Mouse (Mus musculus) retina, embryonic 14.5 days (tissue): ENCODE measurements around the gene Nrxn3.

ENCODE experiments used
- DNase-seq: peaks from one replicate; pipeline ENCODE4 v3.0.0-alpha.2; 2015; ENCODE audit warnings: low spot score

Nrxn3 gene

GRCm38 (mm10) chr12:88931713-88932112 lies 209.0 kb downstream of the Nrxn3 start:
- no peak for DNase-seq

GRCm38 (mm10) chr12:88939679-88940078 lies 217.0 kb downstream of the Nrxn3 start:
- no peak for DNase-seq

DNA sequence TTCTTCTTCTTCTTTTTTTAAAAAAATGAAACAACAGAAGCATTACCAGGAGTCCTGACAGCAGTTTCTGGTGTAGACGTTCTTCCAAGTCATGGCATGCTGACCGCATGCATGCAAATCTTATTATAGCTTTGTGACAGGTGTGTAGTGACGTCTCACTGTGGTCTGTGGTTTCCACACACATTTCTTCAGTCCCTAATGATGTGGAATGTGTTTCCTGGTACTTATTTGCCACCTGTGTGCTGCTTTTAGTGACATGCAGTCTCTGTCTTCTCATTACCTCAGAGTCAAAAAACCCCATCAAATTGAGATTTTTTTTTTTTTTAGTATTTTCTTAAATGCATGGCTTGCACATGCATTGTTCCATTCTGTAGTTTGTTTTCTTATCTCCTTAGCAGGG lies 222.3 kb downstream of the Nrxn3 start:
- DNase-seq, result no peak

DNA sequence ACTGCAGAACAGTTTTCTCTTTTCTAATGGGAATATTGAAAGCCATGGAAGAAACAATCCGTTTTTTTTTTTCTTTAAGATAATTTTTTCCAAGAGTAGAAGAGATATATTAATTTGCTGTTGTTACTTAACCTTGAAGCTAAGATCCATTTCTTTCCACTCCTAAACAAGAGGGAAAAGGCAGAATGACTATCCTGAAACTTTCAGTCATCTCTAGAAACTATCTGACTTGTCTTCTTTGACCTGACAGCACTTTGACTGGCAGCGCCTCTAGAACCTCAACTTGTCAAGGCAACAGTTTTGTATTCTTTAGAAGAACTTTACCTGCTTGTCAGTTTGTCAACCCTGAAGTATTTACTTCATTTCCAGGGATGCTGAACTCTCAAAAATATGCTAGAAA lies 227.2 kb downstream of the Nrxn3 start:
- DNase-seq, result no peak

- DNase-seq, result no peak
These were observed 230.4 kb downstream of the Nrxn3 start for GRCm38 (mm10) chr12:88952937-88953600.

DNA sequence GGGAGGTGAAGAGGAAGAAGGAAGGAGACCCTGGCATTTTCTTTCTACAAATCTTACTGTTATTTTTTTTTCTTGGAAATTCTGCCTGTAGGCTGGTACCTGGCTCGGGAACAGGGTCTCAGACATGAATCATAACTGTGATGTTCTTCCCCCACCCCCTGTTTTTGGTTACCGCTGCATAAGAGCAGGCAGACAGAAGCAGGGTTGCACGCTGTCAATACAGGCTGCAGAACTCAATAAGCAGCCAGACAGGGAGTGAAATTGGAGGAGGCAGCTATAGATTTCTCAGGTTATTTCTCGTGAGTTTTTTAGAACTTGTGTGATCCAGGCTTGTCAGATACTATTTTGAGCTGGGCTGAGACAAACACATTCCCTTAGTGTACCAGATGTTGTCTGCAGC lies 231.1 kb downstream of the Nrxn3 start:
- DNase-seq, result no peak

DNA sequence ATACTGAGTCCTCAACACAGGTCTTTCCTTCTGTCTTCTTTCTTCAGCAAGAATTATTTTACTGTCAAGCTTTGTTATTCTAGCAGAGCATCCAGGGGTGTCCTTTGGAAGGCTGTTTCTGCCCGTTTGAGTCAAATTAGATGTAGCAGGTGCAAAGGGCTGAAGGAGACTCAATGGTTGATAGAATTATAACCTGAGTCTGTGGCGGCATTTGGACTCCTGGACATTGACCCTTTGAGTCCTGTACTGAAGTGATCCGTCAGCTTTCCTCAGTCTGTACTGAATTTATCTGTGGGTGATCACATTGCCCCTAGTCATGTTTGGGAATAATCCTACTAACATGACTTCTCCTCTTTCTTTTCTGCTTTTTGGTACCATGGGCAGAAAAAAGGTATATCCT lies 234.8 kb downstream of the Nrxn3 start:
- DNase-seq, result no peak

DNA sequence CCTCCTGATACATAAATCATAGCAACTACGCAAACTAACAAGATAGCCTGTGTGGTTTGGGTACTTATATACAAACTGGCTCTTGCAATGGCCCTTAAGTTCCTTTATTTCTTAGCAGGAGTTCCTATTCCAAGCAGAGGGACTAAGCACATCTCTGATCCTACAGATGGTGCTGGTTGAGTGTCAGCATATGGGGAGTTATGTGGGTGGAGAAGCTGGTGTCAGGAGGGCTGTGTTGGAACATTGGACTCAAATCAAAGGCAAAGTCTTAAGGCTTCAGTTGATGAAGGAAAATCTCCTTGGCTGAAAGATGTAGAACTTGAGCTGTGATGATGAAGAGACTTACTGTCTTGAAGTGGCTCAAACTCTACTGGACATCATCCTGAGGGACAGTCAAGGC lies 238.1 kb downstream of the Nrxn3 start:
- DNase-seq, result no peak

GRCm38 (mm10) chr12:88966329-88966728 lies 243.7 kb downstream of the Nrxn3 start:
- DNase-seq, result no peak

DNA sequence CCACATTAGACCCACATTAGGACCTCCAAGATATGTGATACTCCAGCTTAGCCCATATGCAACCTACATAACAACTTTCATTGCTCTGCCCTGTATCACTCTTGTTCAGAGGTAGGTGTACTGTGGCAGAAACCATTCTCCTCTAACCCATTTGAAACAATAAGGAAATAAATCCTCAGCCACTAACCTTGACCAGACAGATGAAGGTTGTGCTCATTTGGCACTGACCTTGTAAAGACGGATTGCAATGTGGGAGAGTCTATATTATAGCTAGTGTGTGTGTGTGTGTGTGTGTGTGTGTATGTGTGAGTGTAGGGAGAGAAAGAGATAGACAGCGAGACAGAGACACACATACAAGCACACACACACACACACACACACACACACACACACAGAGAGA lies 253.9 kb downstream of the Nrxn3 start:
- no peak for DNase-seq

GRCm38 (mm10) chr12:88983688-88984330 lies 261.1 kb downstream of the Nrxn3 start:
- peak; percentile 25 for DNase-seq

DNA sequence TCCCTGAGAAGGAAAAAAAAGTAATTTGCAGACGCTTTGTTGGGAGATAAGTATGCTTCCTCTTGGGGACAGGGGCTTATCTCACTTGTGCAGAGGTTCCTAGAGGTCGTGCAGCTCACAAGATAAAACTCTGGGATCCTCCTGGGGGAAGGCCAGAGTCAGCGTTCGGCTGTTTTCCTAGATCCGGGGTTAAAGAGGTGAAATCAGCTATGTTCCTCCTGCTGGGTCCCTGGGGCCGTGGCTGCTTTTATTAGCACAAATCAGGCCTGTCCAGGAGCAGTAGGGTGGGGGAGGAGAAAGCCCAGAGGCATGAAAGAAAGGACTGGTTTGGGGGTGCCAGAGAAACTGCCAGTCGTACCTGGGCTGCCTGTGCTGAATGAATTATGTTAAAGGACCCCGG lies 261.7 kb downstream of the Nrxn3 start:
- peak; percentile 17 for DNase-seq

- no peak for DNase-seq
These were observed 262.1 kb downstream of the Nrxn3 start for GRCm38 (mm10) chr12:88984804-88985203.

GRCm38 (mm10) chr12:88987046-88987445 lies 264.4 kb downstream of the Nrxn3 start:
- peak; percentile 71 for DNase-seq

DNA sequence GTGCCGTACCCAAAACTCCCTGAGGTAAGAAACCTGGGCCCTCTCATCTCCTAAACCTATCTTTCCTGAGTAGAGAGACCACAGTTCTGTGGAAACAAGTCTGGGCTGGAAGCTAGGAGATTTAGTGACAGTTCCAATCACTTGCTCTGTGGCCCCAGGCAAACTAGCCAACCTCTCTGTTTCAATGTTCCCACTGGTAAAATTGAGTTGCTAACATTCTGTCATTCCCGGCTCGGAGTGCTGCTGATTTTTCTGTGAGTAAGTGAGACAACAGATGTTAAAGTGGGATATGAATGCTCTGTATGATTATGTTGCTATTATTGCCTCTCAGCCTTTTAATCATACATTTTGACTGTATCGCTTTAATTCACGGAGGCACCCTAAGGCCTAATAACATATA lies 268.1 kb downstream of the Nrxn3 start:
- DNase-seq, result no peak

GRCm38 (mm10) chr12:88992141-88992540 lies 269.5 kb downstream of the Nrxn3 start:
- peak; percentile 89 for DNase-seq

GRCm38 (mm10) chr12:88993788-88994187 lies 271.1 kb downstream of the Nrxn3 start:
- no peak for DNase-seq

DNA sequence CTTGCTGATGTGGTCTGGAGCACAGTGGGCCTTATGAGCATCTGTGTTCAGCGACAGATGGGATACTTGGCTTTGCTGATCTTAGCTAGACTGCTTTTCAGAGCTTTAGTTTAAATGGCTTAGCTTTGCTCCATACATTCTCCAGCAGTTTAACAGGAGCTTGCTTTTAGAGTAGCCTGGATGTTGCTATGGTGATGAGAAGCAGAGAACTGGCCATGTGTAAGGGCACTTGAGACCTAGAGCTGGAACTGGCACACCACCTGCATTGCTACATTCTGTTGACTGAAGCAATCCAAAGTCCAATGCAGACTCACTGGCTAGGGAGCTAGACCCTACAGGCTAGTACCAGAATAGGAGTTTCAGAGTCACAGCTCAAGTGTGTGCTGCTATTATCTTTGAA lies 293.8 kb downstream of the Nrxn3 start:
- DNase-seq, result peak; percentile 19

- DNase-seq, result no peak
These were observed 302.5 kb downstream of the Nrxn3 start for GRCm38 (mm10) chr12:89025180-89025579.

- no peak for DNase-seq
These were observed 313.4 kb downstream of the Nrxn3 start for GRCm38 (mm10) chr12:89035984-89036618.

DNA sequence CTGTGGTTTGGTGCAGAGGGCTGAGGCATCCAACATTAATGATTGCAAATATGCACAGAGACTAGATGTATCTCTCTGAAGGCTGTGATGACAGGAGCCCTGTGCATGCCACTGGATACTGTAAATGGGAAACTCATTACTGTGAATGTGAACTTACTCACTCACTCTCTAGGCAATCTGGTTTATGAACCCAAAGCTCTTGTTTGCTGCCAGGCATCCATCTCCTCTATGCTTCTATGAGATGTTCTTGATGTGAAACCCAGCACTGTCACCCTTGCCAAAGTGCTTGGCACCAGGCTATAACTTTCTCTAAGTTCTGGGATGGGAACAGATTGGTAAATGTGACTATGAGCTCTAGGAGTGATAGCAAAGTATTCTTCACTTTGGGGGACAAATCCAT lies 317.5 kb downstream of the Nrxn3 start:
- no peak for DNase-seq

GRCm38 (mm10) chr12:89041429-89042107 lies 318.9 kb downstream of the Nrxn3 start:
- DNase-seq, result peak; percentile 85

GRCm38 (mm10) chr12:89049279-89049678 lies 326.6 kb downstream of the Nrxn3 start:
- peak; percentile 83 for DNase-seq
